1 mouse cellular context compared by ENCODE assay signal in the genomic region with DNA sequence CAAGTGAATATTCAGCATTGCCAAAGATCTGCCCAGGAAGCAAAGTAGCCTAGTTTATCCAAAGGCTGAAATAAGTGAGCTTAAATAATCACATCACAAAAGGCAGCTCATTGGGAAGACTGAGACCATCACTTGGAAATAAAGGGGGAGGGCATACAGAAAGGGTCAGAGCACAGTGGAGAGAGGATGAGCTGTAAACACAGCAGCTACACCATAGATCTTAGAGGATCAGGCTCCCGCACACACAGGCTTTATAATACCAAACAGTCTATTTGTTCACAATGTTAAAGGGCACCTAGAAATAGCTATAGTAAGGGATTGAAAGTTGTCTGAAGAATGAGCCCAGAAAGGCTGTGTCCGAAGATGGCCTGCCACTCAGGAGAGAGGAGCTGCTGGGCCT.
TF ChIP-seq lines count a peak whose summit lies in the region.

No protein-coding gene starts in this region.

TF ChIP-seq in CH12.LX, 34 proteins besides CTCF, POLR2A, EP300 and RAD21 (continued from another document):
- no peak for TF ChIP-seq HCFC1 (IDR thresholded peaks at IDR 0.05; ENCODE audit: low read depth, low read length)
